Mouse (Mus musculus) stomach, postnatal 0 days (tissue): Measurements from ENCODE around the gene Aldh18a1. TPM values are rescaled to one million over a fixed set of nuclear protein-coding genes. Genes with fewer than 3 reads are reported as not detected.
"Not testable (repeated sequence)": the region's sequence is repeated elsewhere in the genome, so short reads cannot be mapped to it uniquely, and the experiment has no call there.

Experiments used
- ATAC-seq: fragments of 200-750 bp; cut with Nextera tagmentation; 2 replicates; pipeline ENCODE4 v1.8.0; 2017; ENCODE audit not compliant: low FRiP score, low TSS enrichment
- DNase-seq: peaks from one replicate; pipeline ENCODE4 v3.0.0-alpha.2; 2016; ENCODE audit warnings: low spot score
- H3K27ac ChIP-seq: fragments of 300-500 bp; sonication (generic); replicated peaks from 2 replicates; pipeline ENCODE4 v1.5.1; 2014; ENCODE audit warnings: mild to moderate bottlenecking, control low read depth
- H3K27me3 ChIP-seq: fragments of 300-500 bp; sonication (generic); 2 replicates; pipeline ENCODE4 v1.6.1; 2014; ENCODE audit warnings: low read length; ENCODE audit not compliant: control insufficient read depth, insufficient read depth
- H3K36me3 ChIP-seq: fragments of 300-500 bp; sonication (generic); 2 replicates; pipeline ENCODE4 v1.6.1; 2014; ENCODE audit warnings: low read length, mixed read lengths; ENCODE audit not compliant: control insufficient read depth, insufficient read depth
- H3K4me1 ChIP-seq: fragments of 300-500 bp; sonication (generic); replicated peaks from 2 replicates; pipeline ENCODE4 v1.6.1; 2014; ENCODE audit warnings: antibody characterized with exemption; ENCODE audit not compliant: control insufficient read depth, insufficient read depth
- H3K4me2 ChIP-seq: fragments of 300-500 bp; sonication (generic); replicated peaks from 2 replicates; pipeline ENCODE4 v1.6.1; 2014; ENCODE audit warnings: low read depth, mild to moderate bottlenecking, control low read depth, moderate library complexity
- H3K4me3 ChIP-seq: fragments of 300-500 bp; sonication (generic); 2 replicates; pipeline ENCODE4 v1.5.1; 2014; ENCODE audit warnings: low read depth, low read length, control low read depth
- H3K9ac ChIP-seq: fragments of 300-500 bp; sonication (generic); 2 replicates; pipeline ENCODE4 v1.6.1; 2014; ENCODE audit warnings: mild to moderate bottlenecking, low read length, control low read depth, mixed read lengths
- H3K9me3 ChIP-seq: fragments of 300-500 bp; sonication (generic); 2 replicates; pipeline ENCODE4 v1.6.1; 2016; ENCODE audit warnings: low read length; ENCODE audit not compliant: control insufficient read depth
- CTCF ChIP-seq: IDR thresholded peaks from 2 replicates; pipeline ENCODE4 v1.5.1; 2016; ENCODE audit warnings: antibody characterized with exemption, low read depth, mild to moderate bottlenecking, moderate library complexity
- EP300 ChIP-seq: optimal IDR thresholded peaks from 2 replicates; pipeline ENCODE3; 2016; ENCODE audit warnings: antibody characterized with exemption
- WGBS: fragments of 180-500 bp; shearing (Covaris S2); extraction: QIAGEN DNeasy Blood & Tissue Kit; methylation state at CpG from one replicate; pipeline ENCODE4 v1.1.7; 2014; 5-methylcytosine and 5-hydroxymethylcytosine counted together
- polyA plus RNA-seq: library from polyadenylated mRNA; unstranded; fragments of >200 nt; fragmentation: Nextera tagmentation; extraction: Ambion mirVana; gene quantifications from 2 replicates; pipeline ENCODE4 v1.2.1, GENCODE M21; 2015

Aldh18a1 gene
- polyA plus RNA-seq, 1 experiment from 2014 or later, result 43.0 TPM

DNA sequence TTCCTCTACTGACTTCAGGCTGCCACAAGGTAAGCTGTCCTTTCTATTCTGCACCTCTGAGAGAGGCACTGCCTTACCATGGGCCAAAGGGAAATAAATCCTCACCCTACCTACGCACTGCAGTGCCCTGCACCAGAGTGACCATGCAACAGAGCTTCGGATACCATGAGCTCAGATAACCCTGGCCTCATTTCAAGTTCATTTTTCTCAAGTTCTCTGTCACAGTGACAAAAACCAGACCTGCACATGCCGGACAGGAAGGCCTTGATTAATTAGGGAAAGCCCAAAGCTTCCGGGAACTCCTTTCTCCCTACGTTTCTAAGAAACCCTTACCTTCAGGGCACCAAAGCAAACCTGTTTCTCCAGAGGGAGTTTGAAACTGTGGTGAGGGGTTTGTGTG is 6.6 kb downstream of the Aldh18a1 start:
- H3K4me3 ChIP-seq, result no peak overlapping the region
- no peak overlapping the region for H3K9ac ChIP-seq
- DNase-seq, result no peak
- no peak for ATAC-seq
- 53% methylated on average over 5 of the region's 5 CpGs for WGBS
- H3K27ac ChIP-seq, result no peak overlapping the region
- no peak for TF ChIP-seq EP300
- peaks cover 11% of the 10 kb centered on the region for H3K36me3 ChIP-seq
- H3K9me3 ChIP-seq, result no peaks in the 10 kb centered on the region
- no peaks in the 10 kb centered on the region for H3K4me1 ChIP-seq
- H3K27me3 ChIP-seq, result no peaks in the 10 kb centered on the region
- no peak overlapping the region for H3K4me2 ChIP-seq

- H3K4me1 ChIP-seq, result no peaks in the 10 kb centered on the region
- H3K4me3 ChIP-seq, result no peak overlapping the region
- H3K9ac ChIP-seq, result no peak overlapping the region
- 75% methylated on average over 2 of the region's 2 CpGs for WGBS
- no peak overlapping the region for H3K4me2 ChIP-seq
- DNase-seq, result no peak
- H3K27me3 ChIP-seq, result no peaks in the 10 kb centered on the region
- ATAC-seq, result no peak
- peaks cover 11% of the 10 kb centered on the region for H3K36me3 ChIP-seq
- H3K9me3 ChIP-seq, result no peaks in the 10 kb centered on the region
- no peak overlapping the region for H3K27ac ChIP-seq
- TF ChIP-seq EP300 (no peak), CTCF (no peak)
Observed at GRCm38 (mm10) chr19:40580902-40581301, 7.4 kb downstream of the Aldh18a1 start.

- TF ChIP-seq EP300, result no peak
- no peak for TF ChIP-seq CTCF
- Histone ChIP-seq H3K36me3 (peaks cover 18% of the 10 kb centered on the region), H3K4me2 (no peak overlapping the region)
Observed at GRCm38 (mm10) chr19:40575438-40575837, 12.8 kb downstream of the Aldh18a1 start.

GRCm38 (mm10) chr19:40570726-40571125 is 17.5 kb downstream of the Aldh18a1 start:
- Histone ChIP-seq H3K4me2 (no peak overlapping the region), H3K27ac (no peak overlapping the region), H3K9me3 (peaks cover 2% of the 10 kb centered on the region; the same call in 1 of the 2 replicates), H3K9ac (no peak overlapping the region), H3K27me3 (no peaks in the 10 kb centered on the region), H3K36me3 (peaks cover 37% of the 10 kb centered on the region), H3K4me1 (no peaks in the 10 kb centered on the region), H3K4me3 (no peak overlapping the region)
- peak; percentile 87 for DNase-seq
- peak; percentile 97 for ATAC-seq
- WGBS, result 72% methylated on average over 9 of the region's 9 CpGs
- TF ChIP-seq CTCF (no peak), EP300 (no peak)

More at GRCm38 (mm10) chr19:40575438-40575837, 12.8 kb downstream of the Aldh18a1 start:
- peak; percentile 39 for ATAC-seq
- Histone ChIP-seq H3K9ac (no peak overlapping the region), H3K4me3 (no peak overlapping the region), H3K4me1 (no peaks in the 10 kb centered on the region), H3K27ac (no peak overlapping the region; the same call in 1 of the 2 replicates), H3K27me3 (no peaks in the 10 kb centered on the region), H3K9me3 (no peaks in the 10 kb centered on the region)
- peak; percentile 43 for DNase-seq
- WGBS, result 46% methylated on average over 5 of the region's 5 CpGs

DNA sequence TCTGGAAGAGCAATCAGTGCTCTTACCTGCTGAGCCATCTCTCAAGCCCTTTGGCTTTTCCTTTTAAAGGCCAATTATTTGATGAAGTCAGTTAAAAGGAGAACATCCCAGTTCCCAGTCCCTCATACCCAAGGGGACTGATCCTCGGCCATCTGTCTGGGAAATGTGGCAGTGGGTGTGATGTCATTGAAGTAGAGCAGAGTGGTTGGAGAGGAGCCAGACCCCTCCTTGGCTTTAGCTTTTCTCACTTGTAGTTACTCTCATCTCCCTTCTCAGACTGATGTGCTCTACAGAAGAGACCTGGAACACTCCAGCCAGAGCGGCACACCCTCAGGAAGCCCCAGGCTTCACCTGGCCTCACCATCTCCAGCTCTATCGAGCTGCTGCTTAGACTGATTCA is 20.6 kb downstream of the Aldh18a1 start:
- Histone ChIP-seq H3K27ac (no peak overlapping the region), H3K27me3 (no peaks in the 10 kb centered on the region), H3K4me1 (no peaks in the 10 kb centered on the region), H3K4me3 (no peak overlapping the region), H3K36me3 (peaks cover 38% of the 10 kb centered on the region), H3K9ac (no peak overlapping the region), H3K4me2 (no peak overlapping the region), H3K9me3 (peaks cover 2% of the 10 kb centered on the region; the same call in 1 of the 2 replicates)
- ATAC-seq (no peak), DNase-seq (no peak)
- TF ChIP-seq EP300, result no peak
- no peak for TF ChIP-seq CTCF
- WGBS, result 78% methylated on average over 3 of the region's 3 CpGs

GRCm38 (mm10) chr19:40563880-40564645 is 24.2 kb downstream of the Aldh18a1 start:
- H3K36me3 ChIP-seq, result peaks cover 30% of the 10 kb centered on the region
- ATAC-seq, result no peak

GRCm38 (mm10) chr19:40561521-40561920 is 26.7 kb downstream of the Aldh18a1 start:
- H3K4me3 ChIP-seq, ATAC-seq, DNase-seq, H3K27ac ChIP-seq, H3K9me3 ChIP-seq, H3K4me1 ChIP-seq, H3K27me3 ChIP-seq, H3K9ac ChIP-seq, H3K4me2 ChIP-seq: not testable (repeated sequence)
- H3K36me3 ChIP-seq, result peaks cover 26% of the 10 kb centered on the region
- WGBS, result 71% methylated on average over 12 of the region's 31 CpGs

More at GRCm38 (mm10) chr19:40563880-40564645, 24.2 kb downstream of the Aldh18a1 start:
- no peak for DNase-seq
- Histone ChIP-seq H3K4me3 (no peak overlapping the region), H3K27ac (no peak overlapping the region), H3K4me1 (no peaks in the 10 kb centered on the region), H3K9me3 (no peaks in the 10 kb centered on the region), H3K27me3 (no peaks in the 10 kb centered on the region), H3K9ac (no peak overlapping the region), H3K4me2 (no peak overlapping the region)
- TF ChIP-seq CTCF, result no peak
- no peak for TF ChIP-seq EP300
- 66% methylated on average over 10 of the region's 10 CpGs for WGBS
